Mouse (Mus musculus) midbrain, embryonic 12.5 days (tissue): ENCODE data around the gene Mindy3. TPM values are rescaled to one million over a fixed set of nuclear protein-coding genes. Genes with fewer than 3 reads are reported as not detected.
A peak's percentile ranks its signal among the peaks of the same experiment; 100 is the strongest.

Source experiments
- ATAC-seq: fragments of 200-750 bp; cut with Nextera tagmentation; 2 replicates; pipeline ENCODE4 v1.8.0; 2017; ENCODE audit warnings: low read depth, moderate TSS enrichment, moderate library complexity; ENCODE audit not compliant: low FRiP score
- H3K27ac ChIP-seq: fragments of 300-500 bp; sonication (generic); replicated peaks from 2 replicates; pipeline ENCODE4 v1.5.1; 2016; ENCODE audit warnings: mild to moderate bottlenecking
- H3K27me3 ChIP-seq: fragments of 300-500 bp; sonication (generic); 2 replicates; pipeline ENCODE4 v1.6.1; 2016; ENCODE audit warnings: mild to moderate bottlenecking
- H3K36me3 ChIP-seq: fragments of 300-500 bp; sonication (generic); 2 replicates; pipeline ENCODE4 v1.6.1; 2016
- H3K4me1 ChIP-seq: fragments of 300-500 bp; sonication (generic); 2 replicates; pipeline ENCODE4 v1.6.1; 2016
- H3K4me2 ChIP-seq: fragments of 300-500 bp; sonication (generic); replicated peaks from 2 replicates; pipeline ENCODE4 v1.6.1; 2016; ENCODE audit warnings: mild to moderate bottlenecking, moderate library complexity
- H3K4me3 ChIP-seq: fragments of 300-500 bp; sonication (generic); 2 replicates; pipeline ENCODE4 v1.5.1; 2016; ENCODE audit warnings: mild to moderate bottlenecking
- H3K9ac ChIP-seq: fragments of 300-500 bp; sonication (generic); replicated peaks from 2 replicates; pipeline ENCODE4 v1.6.1; 2016; ENCODE audit warnings: mild to moderate bottlenecking, moderate library complexity
- H3K9me3 ChIP-seq: fragments of 300-500 bp; sonication (generic); 2 replicates; pipeline ENCODE4 v1.6.1; 2016; ENCODE audit warnings: mild to moderate bottlenecking
- WGBS: fragments of 180-500 bp; shearing (Covaris S2); methylation state at CpG from one replicate; pipeline ENCODE4 v1.1.7; 2016; 5-methylcytosine and 5-hydroxymethylcytosine counted together
- polyA plus RNA-seq: library from polyadenylated mRNA; unstranded; fragments of >200 nt; fragmentation: Nextera tagmentation; extraction: Ambion mirVana; gene quantifications from 2 replicates; pipeline ENCODE4 v1.2.1, GENCODE M21; 2016

Gene Mindy3
- polyA plus RNA-seq, 1 experiment from 2014 or later, result 37.7 TPM

- Histone ChIP-seq H3K9me3 (no peaks in the 10 kb centered on the region), H3K9ac (no peak overlapping the region), H3K4me1 (no peaks in the 10 kb centered on the region), H3K27me3 (no peaks in the 10 kb centered on the region), H3K36me3 (no peaks in the 10 kb centered on the region), H3K27ac (no peak overlapping the region), H3K4me2 (no peak overlapping the region), H3K4me3 (no peak overlapping the region)
- no peak for ATAC-seq
- 88% methylated on average over 2 of the region's 2 CpGs for WGBS
Observed at GRCm38 (mm10) chr2:12406737-12407136, 12.5 kb downstream of the Mindy3 start.

- H3K9me3 ChIP-seq, result no peaks in the 10 kb centered on the region
- no peaks in the 10 kb centered on the region for H3K4me1 ChIP-seq
- H3K4me2 ChIP-seq, result no peak overlapping the region
- no peak for ATAC-seq
- 89% methylated on average over 3 of the region's 3 CpGs for WGBS
- no peak overlapping the region for H3K27ac ChIP-seq
- no peak overlapping the region for H3K9ac ChIP-seq
- H3K4me3 ChIP-seq, result no peak overlapping the region
- H3K27me3 ChIP-seq, result no peaks in the 10 kb centered on the region
- H3K36me3 ChIP-seq, result no peaks in the 10 kb centered on the region
Observed at GRCm38 (mm10) chr2:12402469-12402868, 16.8 kb downstream of the Mindy3 start.

- no peak overlapping the region for H3K4me2 ChIP-seq
- no peak overlapping the region for H3K27ac ChIP-seq
- H3K4me3 ChIP-seq, result no peak overlapping the region
- H3K4me1 ChIP-seq, result no peaks in the 10 kb centered on the region
- ATAC-seq, result no peak
- WGBS, result 82% methylated on average over 1 of the region's 1 CpGs
- H3K9ac ChIP-seq, result no peak overlapping the region
- H3K9me3 ChIP-seq, result no peaks in the 10 kb centered on the region
- no peaks in the 10 kb centered on the region for H3K27me3 ChIP-seq
- H3K36me3 ChIP-seq, result no peaks in the 10 kb centered on the region
Observed at GRCm38 (mm10) chr2:12401137-12401536, 18.1 kb downstream of the Mindy3 start.

- H3K9me3 ChIP-seq, result no peaks in the 10 kb centered on the region
- no peak overlapping the region for H3K4me3 ChIP-seq
- H3K4me1 ChIP-seq, result no peaks in the 10 kb centered on the region
- H3K27ac ChIP-seq, result no peak overlapping the region
- H3K9ac ChIP-seq, result no peak overlapping the region
- no peak overlapping the region for H3K4me2 ChIP-seq
- ATAC-seq, result peak; percentile 56; the same call in 1 of the 2 replicates
- H3K36me3 ChIP-seq, result peaks cover 13% of the 10 kb centered on the region; the same call in 1 of the 2 replicates
- WGBS, result 69% methylated on average over 1 of the region's 1 CpGs
- no peaks in the 10 kb centered on the region for H3K27me3 ChIP-seq
Observed at GRCm38 (mm10) chr2:12389028-12389427, 30.2 kb downstream of the Mindy3 start.

- Histone ChIP-seq H3K4me2 (no peak overlapping the region), H3K36me3 (peaks cover 13% of the 10 kb centered on the region; the same call in 1 of the 2 replicates), H3K4me3 (no peak overlapping the region), H3K27ac (no peak overlapping the region), H3K27me3 (no peaks in the 10 kb centered on the region), H3K4me1 (no peaks in the 10 kb centered on the region), H3K9ac (no peak overlapping the region), H3K9me3 (no peaks in the 10 kb centered on the region)
- no peak for ATAC-seq
- 96% methylated on average over 4 of the region's 4 CpGs for WGBS
Observed at GRCm38 (mm10) chr2:12388569-12388968, 30.7 kb downstream of the Mindy3 start.

- peaks cover 13% of the 10 kb centered on the region; the same call in 1 of the 2 replicates for H3K36me3 ChIP-seq
- no peak for ATAC-seq
- H3K4me3 ChIP-seq, result no peak overlapping the region
- H3K9ac ChIP-seq, result no peak overlapping the region
- H3K27ac ChIP-seq, result no peak overlapping the region
- no peaks in the 10 kb centered on the region for H3K9me3 ChIP-seq
- H3K4me1 ChIP-seq, result no peaks in the 10 kb centered on the region
- WGBS, result 98% methylated on average over 1 of the region's 1 CpGs
- H3K4me2 ChIP-seq, result no peak overlapping the region
- H3K27me3 ChIP-seq, result no peaks in the 10 kb centered on the region
Observed at GRCm38 (mm10) chr2:12384389-12384788, 34.9 kb downstream of the Mindy3 start.

GRCm38 (mm10) chr2:12382650-12383049, 36.6 kb downstream of the Mindy3 start:
- 83% methylated on average over 4 of the region's 4 CpGs for WGBS
- Histone ChIP-seq H3K4me3 (no peak overlapping the region), H3K9me3 (no peaks in the 10 kb centered on the region), H3K27ac (no peak overlapping the region), H3K4me1 (no peaks in the 10 kb centered on the region), H3K36me3 (peaks cover 13% of the 10 kb centered on the region; the same call in 1 of the 2 replicates), H3K27me3 (no peaks in the 10 kb centered on the region), H3K4me2 (no peak overlapping the region), H3K9ac (no peak overlapping the region)
- no peak for ATAC-seq

GRCm38 (mm10) chr2:12380233-12380632, 39.0 kb downstream of the Mindy3 start:
- H3K4me1 ChIP-seq, result peaks cover 2% of the 10 kb centered on the region; the same call in 1 of the 2 replicates
- no peak overlapping the region for H3K4me3 ChIP-seq
- H3K36me3 ChIP-seq, result peaks cover 6% of the 10 kb centered on the region; the same call in 1 of the 2 replicates
- no peaks in the 10 kb centered on the region for H3K27me3 ChIP-seq
- no peak overlapping the region for H3K4me2 ChIP-seq
- no peaks in the 10 kb centered on the region for H3K9me3 ChIP-seq
- no peak overlapping the region for H3K9ac ChIP-seq
- no peak overlapping the region for H3K27ac ChIP-seq
- WGBS, result 62% methylated on average over 2 of the region's 2 CpGs
- no peak for ATAC-seq

GRCm38 (mm10) chr2:12378591-12378990, 40.7 kb downstream of the Mindy3 start:
- ATAC-seq, result no peak
- 97% methylated on average over 5 of the region's 5 CpGs for WGBS
- peaks cover 2% of the 10 kb centered on the region; the same call in 1 of the 2 replicates for H3K4me1 ChIP-seq

GRCm38 (mm10) chr2:12377024-12377423, 42.2 kb downstream of the Mindy3 start:
- ATAC-seq, result no peak
- WGBS, result 35% methylated on average over 1 of the region's 1 CpGs
- no peaks in the 10 kb centered on the region for H3K27me3 ChIP-seq

More at GRCm38 (mm10) chr2:12378591-12378990, 40.7 kb downstream of the Mindy3 start:
- Histone ChIP-seq H3K9me3 (no peaks in the 10 kb centered on the region), H3K36me3 (no peaks in the 10 kb centered on the region), H3K27ac (no peak overlapping the region), H3K4me3 (no peak overlapping the region), H3K9ac (no peak overlapping the region), H3K4me2 (no peak overlapping the region), H3K27me3 (no peaks in the 10 kb centered on the region)

GRCm38 (mm10) chr2:12372883-12373282, 46.4 kb downstream of the Mindy3 start:
- Histone ChIP-seq H3K9ac (no peak overlapping the region), H3K27ac (no peak overlapping the region), H3K9me3 (no peaks in the 10 kb centered on the region), H3K4me3 (no peak overlapping the region), H3K4me2 (no peak overlapping the region), H3K27me3 (no peaks in the 10 kb centered on the region), H3K4me1 (peaks cover 2% of the 10 kb centered on the region; the same call in 1 of the 2 replicates), H3K36me3 (0 out of 2 replicates have a peak, but pooled peaks cover 3% of the 10 kb centered on the region)
- WGBS, result 89% methylated on average over 2 of the region's 2 CpGs
- no peak for ATAC-seq

More at GRCm38 (mm10) chr2:12377024-12377423, 42.2 kb downstream of the Mindy3 start:
- H3K9ac ChIP-seq, result no peak overlapping the region
- H3K9me3 ChIP-seq, result no peaks in the 10 kb centered on the region
- H3K4me3 ChIP-seq, result no peak overlapping the region
- no peak overlapping the region for H3K27ac ChIP-seq
- H3K4me1 ChIP-seq, result peaks cover 2% of the 10 kb centered on the region; the same call in 1 of the 2 replicates
- H3K36me3 ChIP-seq, result no peaks in the 10 kb centered on the region
- no peak overlapping the region for H3K4me2 ChIP-seq

- Histone ChIP-seq H3K4me3 (no peak overlapping the region), H3K36me3 (0 out of 2 replicates have a peak, but pooled peaks cover 3% of the 10 kb centered on the region), H3K27ac (no peak overlapping the region), H3K9me3 (no peaks in the 10 kb centered on the region), H3K27me3 (no peaks in the 10 kb centered on the region), H3K4me1 (no peaks in the 10 kb centered on the region), H3K4me2 (no peak overlapping the region), H3K9ac (no peak overlapping the region)
- 93% methylated on average over 4 of the region's 4 CpGs for WGBS
- no peak for ATAC-seq
Observed at GRCm38 (mm10) chr2:12371401-12371800, 47.9 kb downstream of the Mindy3 start.

- no peaks in the 10 kb centered on the region for H3K27me3 ChIP-seq
- no peaks in the 10 kb centered on the region for H3K9me3 ChIP-seq
- H3K9ac ChIP-seq, result no peak overlapping the region
- 0 out of 2 replicates have a peak, but pooled peaks cover 3% of the 10 kb centered on the region for H3K36me3 ChIP-seq
- no peak for ATAC-seq
- no peaks in the 10 kb centered on the region for H3K4me1 ChIP-seq
- H3K4me3 ChIP-seq, result no peak overlapping the region
- no peak overlapping the region for H3K27ac ChIP-seq
- 80% methylated on average over 2 of the region's 2 CpGs for WGBS
- H3K4me2 ChIP-seq, result no peak overlapping the region
Observed at GRCm38 (mm10) chr2:12368451-12368850, 50.8 kb downstream of the Mindy3 start.
